Mouse (Mus musculus) liver, embryonic 14.5 days (tissue): ENCODE results near the gene Grip1. TPM values are rescaled to one million over a fixed set of nuclear protein-coding genes. Genes with fewer than 3 reads are reported as not detected.

ENCODE experiments used
- ATAC-seq: fragments of 200-750 bp; cut with Nextera tagmentation; 2 replicates; pipeline ENCODE4 v1.8.0; 2017; ENCODE audit warnings: moderate number of reproducible peaks, mild to moderate bottlenecking, moderate library complexity; ENCODE audit not compliant: insufficient read depth
- DNase-seq, 3 experiments: peaks; one replicate each; pipeline ENCODE4 v3.0.0-alpha.2; 2012 to 2013; ENCODE audit warnings: low read depth in 3 of 3, low spot score in 3 of 3
- H3K27ac ChIP-seq: fragments of 300-500 bp; sonication (generic); 2 replicates; pipeline ENCODE4 v1.5.1; 2014; ENCODE audit warnings: moderate library complexity, mild to moderate bottlenecking, control low read depth, inconsistent platforms
- H3K27me3 ChIP-seq: fragments of 300-500 bp; sonication (generic); 2 replicates; pipeline ENCODE4 v1.6.1; 2014; ENCODE audit warnings: mild to moderate bottlenecking, low read length, moderate library complexity; ENCODE audit not compliant: control insufficient read depth, insufficient read depth
- H3K36me3 ChIP-seq: fragments of 300-500 bp; sonication (generic); replicated peaks from 2 replicates; pipeline ENCODE4 v1.6.1; 2014; ENCODE audit warnings: low read depth; ENCODE audit not compliant: control insufficient read depth, insufficient read depth
- H3K4me1 ChIP-seq, 2 experiments: fragments of 200-500 bp in 1 of 2; fragments of 300-500 bp in 1 of 2; sonication (generic) in 1 of 2; replicated peaks; 2 replicates each; pipeline ENCODE4 v1.6.1; 2012 to 2014; ENCODE audit warnings: antibody characterized with exemption in 1 of 2, inconsistent platforms in 1 of 2, low read length in 1 of 2; ENCODE audit not compliant: control insufficient read depth in 2 of 2, insufficient read depth in 2 of 2
- H3K4me2 ChIP-seq: fragments of 300-500 bp; sonication (generic); 2 replicates; pipeline ENCODE4 v1.6.1; 2014; ENCODE audit warnings: low read depth, mild to moderate bottlenecking, control low read depth, moderate library complexity
- H3K4me3 ChIP-seq, 2 experiments: fragments of 200-500 bp in 1 of 2; fragments of 300-500 bp in 1 of 2; sonication (generic) in 1 of 2; 2 replicates each; pipeline ENCODE4 v1.5.1; 2012 to 2014; ENCODE audit warnings: low read depth in 2 of 2, low read length in 2 of 2, mild to moderate bottlenecking in 2 of 2, control low read depth in 1 of 2, inconsistent platforms in 1 of 2, moderate library complexity in 1 of 2; ENCODE audit not compliant: insufficient read depth in 1 of 2
- H3K9ac ChIP-seq: fragments of 300-500 bp; sonication (generic); replicated peaks from 2 replicates; pipeline ENCODE4 v1.6.1; 2014; ENCODE audit warnings: mild to moderate bottlenecking, control low read depth, moderate library complexity
- H3K9me3 ChIP-seq: fragments of 300-500 bp; sonication (generic); 2 replicates; pipeline ENCODE4 v1.6.1; 2016; ENCODE audit warnings: low read length, mixed read lengths; ENCODE audit not compliant: control insufficient read depth
- CTCF ChIP-seq: IDR thresholded peaks from 2 replicates; pipeline ENCODE4 v1.5.1; 2016; ENCODE audit warnings: antibody characterized with exemption, low read depth, control low read depth
- EP300 ChIP-seq: IDR thresholded peaks from 2 replicates; pipeline ENCODE4 v1.6.1; 2016; ENCODE audit warnings: antibody characterized with exemption, low read depth
- WGBS: fragments of 180-500 bp; shearing (Covaris S2); extraction: QIAGEN DNeasy Blood & Tissue Kit; methylation state at CpG from one replicate; pipeline ENCODE4 v1.1.7; 2014; ENCODE audit not compliant: insufficient replicate concordance; 5-methylcytosine and 5-hydroxymethylcytosine counted together
- polyA plus RNA-seq, 2 experiments: library from polyadenylated mRNA; depleted of rRNA in 1 of 2; stranded (reverse) in 1 of 2; unstranded in 1 of 2; fragments of >200 nt; fragmentation: Nextera tagmentation in 1 of 2; extraction: Ambion mirVana in 1 of 2; gene quantifications; 2 replicates each; pipeline versions ENCODE4 v1.2.1 to v1.2.3; 2012 to 2014

Grip1 gene
- polyA plus RNA-seq, 2 experiments, result 0.37 to 0.56 TPM

GRCm38 (mm10) chr10:119761451-119762367, 308.1 kb downstream of the Grip1 start:
- no peak for TF ChIP-seq EP300
- TF ChIP-seq CTCF, result no peak
- H3K27ac ChIP-seq, result no peak overlapping the region
- H3K9ac ChIP-seq, result no peak overlapping the region
- H3K9me3 ChIP-seq, result no peaks in the 10 kb centered on the region
- H3K36me3 ChIP-seq, result no peaks in the 10 kb centered on the region
- ATAC-seq (no peak), DNase-seq (no peak)
- WGBS, result 79% methylated on average over 33 of the region's 33 CpGs
- no peak overlapping the region for H3K4me3 ChIP-seq
- H3K27me3 ChIP-seq, result no peaks in the 10 kb centered on the region
- no peak overlapping the region for H3K4me2 ChIP-seq
- no peaks in the 10 kb centered on the region for H3K4me1 ChIP-seq

GRCm38 (mm10) chr10:119778871-119779270, 325.2 kb downstream of the Grip1 start:
- Histone ChIP-seq H3K36me3 (no peaks in the 10 kb centered on the region), H3K9me3 (no peaks in the 10 kb centered on the region), H3K4me3 (no peak overlapping the region), H3K4me1 (no peaks in the 10 kb centered on the region), H3K9ac (no peak overlapping the region), H3K27me3 (no peaks in the 10 kb centered on the region), H3K27ac (no peak overlapping the region), H3K4me2 (no peak overlapping the region)
- DNase-seq (no peak), ATAC-seq (no peak)
- WGBS, result 40% methylated on average over 5 of the region's 5 CpGs
- no peak for TF ChIP-seq CTCF
- no peak for TF ChIP-seq EP300

GRCm38 (mm10) chr10:119779657-119780056, 326.0 kb downstream of the Grip1 start:
- no peaks in the 10 kb centered on the region for H3K36me3 ChIP-seq

GRCm38 (mm10) chr10:119790507-119790906, 336.9 kb downstream of the Grip1 start:
- H3K9ac ChIP-seq, result no peak overlapping the region
- WGBS, result 50% methylated on average over 1 of the region's 1 CpGs
- H3K36me3 ChIP-seq, result no peaks in the 10 kb centered on the region
- DNase-seq (no peak), ATAC-seq (no peak)
- H3K4me3 ChIP-seq, result no peak overlapping the region
- H3K27ac ChIP-seq, result no peak overlapping the region
- H3K4me1 ChIP-seq, result no peaks in the 10 kb centered on the region
- H3K4me2 ChIP-seq, result no peak overlapping the region
- no peak for TF ChIP-seq EP300
- TF ChIP-seq CTCF, result no peak
- no peaks in the 10 kb centered on the region for H3K9me3 ChIP-seq
- no peaks in the 10 kb centered on the region for H3K27me3 ChIP-seq

More at GRCm38 (mm10) chr10:119779657-119780056, 326.0 kb downstream of the Grip1 start:
- H3K9me3 ChIP-seq, result no peaks in the 10 kb centered on the region
- ATAC-seq (no peak), DNase-seq (no peak)
- 60% methylated on average over 1 of the region's 1 CpGs for WGBS
- no peak overlapping the region for H3K27ac ChIP-seq
- H3K27me3 ChIP-seq, result no peaks in the 10 kb centered on the region
- TF ChIP-seq EP300, result no peak
- no peak for TF ChIP-seq CTCF
- no peak overlapping the region for H3K9ac ChIP-seq
- no peak overlapping the region for H3K4me2 ChIP-seq
- H3K4me3 ChIP-seq, result no peak overlapping the region
- no peaks in the 10 kb centered on the region for H3K4me1 ChIP-seq

GRCm38 (mm10) chr10:119802421-119802820, 348.8 kb downstream of the Grip1 start:
- Histone ChIP-seq H3K4me3 (no peak overlapping the region), H3K9me3 (no peaks in the 10 kb centered on the region), H3K27me3 (no peaks in the 10 kb centered on the region), H3K36me3 (no peaks in the 10 kb centered on the region), H3K4me2 (no peak overlapping the region), H3K27ac (no peak overlapping the region), H3K4me1 (no peaks in the 10 kb centered on the region), H3K9ac (no peak overlapping the region)
- TF ChIP-seq CTCF, result no peak
- no peak for TF ChIP-seq EP300
- no peak for DNase-seq
- no peak for ATAC-seq
- WGBS, result 41% methylated on average over 6 of the region's 6 CpGs
